Mouse (Mus musculus) layer of hippocampus, adult 2 months (tissue): ENCODE data around the gene Adh4. TPM values are rescaled to one million over a fixed set of nuclear protein-coding genes. Genes with fewer than 3 reads are reported as not detected.

Experiments
- DNase-seq, 2 experiments: peaks; one replicate each; pipeline ENCODE4 v3.0.0; 2022; ENCODE audit warnings: low spot score in 2 of 2
- H3K27ac ChIP-seq: fragments of 200-600 bp; 2 replicates; pipeline ENCODE4 v1.8.1; 2022
- H3K4me3 ChIP-seq: fragments of 200-600 bp; 2 replicates; pipeline ENCODE4 v1.8.1; 2022; ENCODE audit warnings: mild to moderate bottlenecking
- CTCF ChIP-seq: fragments of 200-600 bp; conservative IDR thresholded peaks from 2 replicates; pipeline ENCODE4 v1.8.1; 2022; ENCODE audit warnings: antibody characterized with exemption, mild to moderate bottlenecking, moderate library complexity
- total RNA-seq, 2 experiments: library from RNA; stranded (reverse); gene quantifications; 2 replicates each; pipeline ENCODE4 v1.2.3; 2021

The Adh4 gene
- total RNA-seq, 2 experiments from 2014 or later, result not detected

DNA sequence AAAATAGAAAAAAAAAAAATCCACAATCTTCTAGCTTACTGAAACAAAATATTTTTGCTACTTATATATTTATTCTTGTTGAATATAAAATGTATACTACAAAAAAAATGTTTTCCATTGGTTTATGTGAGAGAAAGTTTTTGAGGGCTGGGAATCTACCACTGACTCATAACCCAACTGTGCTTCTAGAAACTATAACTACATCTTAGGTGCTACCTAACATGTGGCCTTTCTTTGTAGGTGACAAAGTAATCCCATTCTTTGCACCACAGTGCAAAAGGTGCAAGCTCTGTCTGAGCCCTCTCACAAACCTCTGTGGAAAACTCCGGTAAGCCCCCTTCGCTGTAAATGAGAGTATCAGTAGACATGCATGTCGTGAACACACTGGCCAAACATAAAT, 5.1 kb downstream of the Adh4 start:
- no peak for TF ChIP-seq CTCF
- Histone ChIP-seq H3K4me3 (no peak overlapping the region), H3K27ac (no peak overlapping the region)
- no peak for DNase-seq

DNA sequence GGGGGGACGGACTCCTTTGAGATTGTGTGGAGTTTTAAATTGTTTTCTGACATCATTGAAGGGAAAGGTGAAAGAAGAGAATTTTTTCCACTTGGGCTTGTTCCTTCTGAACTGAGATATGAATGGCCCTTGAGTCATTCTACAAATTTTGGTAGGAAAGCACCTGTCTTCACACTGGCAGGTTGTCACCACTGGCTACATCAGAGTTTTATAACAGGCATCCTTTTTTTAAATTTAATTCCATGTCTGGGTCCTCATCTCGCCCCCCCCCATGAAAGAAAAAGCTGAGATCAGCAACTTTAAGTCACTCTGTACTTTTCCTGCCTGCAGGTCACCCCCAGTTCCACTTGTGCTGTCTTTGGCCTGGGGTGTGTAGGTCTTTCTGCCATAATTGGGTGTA, 8.4 kb downstream of the Adh4 start:
- Histone ChIP-seq H3K27ac (no peak overlapping the region), H3K4me3 (no peak overlapping the region)
- no peak for TF ChIP-seq CTCF
- no peak for DNase-seq

DNA sequence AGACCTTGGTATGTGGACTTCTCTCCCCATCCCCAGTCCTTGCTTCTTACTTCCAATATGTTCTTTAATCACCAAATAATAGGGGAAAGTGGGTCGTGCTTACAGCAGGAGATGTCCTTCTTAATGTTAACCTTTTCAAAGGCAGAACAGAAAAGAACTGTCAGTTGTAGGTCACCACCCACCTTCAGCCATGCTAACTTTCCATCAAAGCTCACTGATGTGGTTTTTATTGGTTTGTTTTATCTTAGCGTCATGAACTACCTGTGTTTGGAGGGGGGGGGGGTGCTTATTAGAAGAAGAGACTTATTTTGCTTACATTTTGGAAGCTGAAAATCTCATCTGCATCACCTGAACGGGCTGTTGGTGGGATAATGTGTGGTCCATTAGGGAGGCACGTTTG, 9.0 kb downstream of the Adh4 start:
- Histone ChIP-seq H3K27ac (no peak overlapping the region), H3K4me3 (no peak overlapping the region)
- DNase-seq, result no peak
- TF ChIP-seq CTCF, result no peak

DNA sequence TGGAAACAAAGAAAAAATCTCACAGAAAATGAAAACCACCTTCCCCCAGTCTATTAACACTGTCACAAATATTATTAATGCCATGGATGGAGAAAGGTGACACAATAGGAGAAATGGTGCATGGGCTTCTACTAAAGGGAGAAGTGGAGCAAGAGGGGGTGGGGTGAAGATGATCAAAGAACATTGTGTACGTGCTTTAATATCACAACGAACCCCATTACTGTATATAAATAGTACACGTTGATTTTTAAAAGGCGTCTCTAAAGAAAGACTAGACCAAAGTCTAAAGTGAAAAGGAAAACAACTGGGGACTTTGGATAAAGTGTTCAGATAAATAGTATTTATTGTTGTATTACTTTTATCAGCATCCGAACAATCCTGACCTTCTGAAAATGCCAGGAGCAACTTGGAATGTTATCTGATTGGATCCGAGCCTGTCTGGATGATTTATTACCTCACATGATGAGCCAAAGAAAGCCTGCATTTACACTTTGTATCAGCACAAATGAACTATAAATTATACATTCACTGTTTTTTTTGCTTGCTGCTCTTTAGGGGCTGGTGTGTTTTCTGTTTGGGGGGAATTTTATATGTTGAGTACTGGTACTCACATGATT, 15.2 kb downstream of the Adh4 start:
- no peak for DNase-seq
- no peak for TF ChIP-seq CTCF
- H3K4me3 ChIP-seq, result no peak overlapping the region

DNA sequence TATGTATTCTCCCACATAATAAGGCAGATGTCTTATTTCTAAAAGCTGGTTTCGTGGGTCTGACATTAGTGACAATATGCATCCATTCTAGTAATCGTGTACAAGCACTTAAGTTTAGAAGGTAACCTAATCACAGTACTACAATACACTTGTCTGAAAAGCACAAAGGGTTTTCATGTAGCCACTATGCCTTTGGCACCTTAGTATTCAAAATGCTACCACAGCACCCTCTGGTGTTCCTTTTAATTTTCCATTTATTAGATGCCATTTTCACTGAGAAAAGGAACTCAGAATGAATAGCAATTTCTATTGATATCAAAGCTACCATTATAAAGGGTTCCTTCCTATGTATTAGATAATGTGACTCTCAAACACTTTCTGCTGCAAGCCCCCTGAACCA, 16.6 kb downstream of the Adh4 start:
- TF ChIP-seq CTCF, result peak; percentile 81
- peak in 1 of 2 experiments; percentile 39 for DNase-seq
- H3K4me3 ChIP-seq, result no peak overlapping the region

More for the DNA sequence above, 15.2 kb downstream of the Adh4 start:
- no peak overlapping the region for H3K27ac ChIP-seq

DNA sequence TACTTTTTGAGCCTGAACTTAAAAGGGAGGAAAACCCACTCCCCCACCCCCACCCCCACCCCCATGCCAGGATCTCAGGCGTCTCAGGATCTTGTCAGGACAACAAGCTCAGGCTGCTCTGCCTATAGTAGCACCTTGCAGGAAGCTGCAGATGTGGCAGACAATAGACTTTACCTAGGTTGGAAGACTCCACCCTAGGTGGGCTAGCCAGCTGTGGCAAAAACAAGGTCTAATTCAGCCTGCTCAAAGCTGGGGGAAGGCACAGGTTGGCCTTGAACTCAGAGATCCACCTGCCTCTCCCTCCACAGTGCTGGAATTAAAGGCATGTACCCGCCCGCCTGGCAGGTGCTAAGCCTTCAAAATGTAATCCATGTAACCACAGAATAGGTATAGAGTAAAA, 23.4 kb downstream of the Adh4 start:
- no peak for DNase-seq
- Histone ChIP-seq H3K4me3 (no peak overlapping the region), H3K27ac (no peak overlapping the region)
- no peak for TF ChIP-seq CTCF

More for the DNA sequence above, 16.6 kb downstream of the Adh4 start:
- no peak overlapping the region for H3K27ac ChIP-seq

DNA sequence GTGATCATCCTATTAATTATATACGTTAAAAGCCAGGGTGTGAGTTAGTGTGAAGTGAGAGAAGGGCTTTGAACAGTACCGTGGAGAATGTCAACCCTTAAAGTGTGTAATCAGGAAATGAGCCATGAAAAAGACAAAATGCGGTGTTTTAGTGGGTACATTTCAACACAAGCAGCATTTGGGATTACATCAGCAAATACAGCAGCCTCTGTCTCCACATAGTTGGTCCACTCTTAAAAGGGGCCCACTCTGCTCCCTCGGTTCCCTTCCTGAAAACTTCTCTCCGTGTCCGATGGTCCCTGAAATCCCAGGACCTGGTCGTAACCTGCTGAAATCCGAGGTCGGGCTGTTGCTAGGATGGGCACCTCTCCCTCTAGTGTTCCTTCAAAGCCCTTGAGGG, 26.9 kb downstream of the Adh4 start:
- peak overlapping the region; percentile 66 for H3K4me3 ChIP-seq
- H3K27ac ChIP-seq, result peak overlapping the region; percentile 74
- TF ChIP-seq CTCF, result peak; percentile 20; the same call in 1 of the 2 replicates
- DNase-seq, result no peak

DNA sequence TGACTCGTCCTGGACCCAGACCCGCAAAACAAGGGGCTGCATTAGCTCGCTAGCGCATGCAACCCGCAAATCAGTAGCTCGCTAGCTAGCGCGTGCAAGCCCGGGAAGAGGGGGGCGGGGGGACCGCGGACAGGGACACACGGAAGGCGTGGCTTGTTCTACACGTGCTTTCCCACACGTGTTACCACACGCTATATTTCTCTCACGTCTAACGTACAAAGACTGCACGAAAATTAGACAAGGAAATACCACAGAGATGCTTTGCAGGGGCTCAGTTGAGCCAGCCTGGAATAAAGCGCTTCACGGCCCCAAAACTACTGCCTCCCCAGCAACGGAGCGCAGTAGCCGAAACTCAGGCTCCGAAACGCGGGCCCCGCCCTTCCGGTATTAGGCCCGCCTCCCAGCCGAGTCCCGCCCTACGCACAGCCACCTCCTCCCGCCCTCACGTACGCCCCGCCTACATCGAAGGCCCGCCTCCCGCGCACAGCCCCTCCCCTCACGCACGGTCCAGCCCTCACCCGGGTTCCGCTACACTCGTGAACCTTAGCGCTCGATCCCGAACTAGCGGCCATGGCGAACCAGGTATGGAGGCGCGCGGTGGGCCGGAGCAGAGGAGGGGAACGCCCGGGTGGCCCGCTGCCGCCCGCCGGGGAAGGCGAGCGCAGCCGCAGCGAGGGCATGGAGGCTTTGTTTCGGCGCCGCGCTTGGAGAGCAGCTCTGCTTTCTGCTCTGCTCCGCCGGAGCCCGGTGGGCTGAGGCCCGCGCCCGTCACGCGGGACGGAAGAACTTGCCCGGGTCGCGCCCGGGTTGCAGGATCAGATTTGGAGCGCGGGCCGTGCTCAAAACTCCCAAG, 27.6 kb downstream of the Adh4 start, which contains the start of gene Adh5:
Gene Adh5 (plus strand): TSS at position 482 of the 853 bp plus-strand sequence.
- DNase-seq, result peak; percentile 92 to 93
- peak within 1 kb of the TSS; percentile 90 for H3K27ac ChIP-seq
- no peak for TF ChIP-seq CTCF
- H3K4me3 ChIP-seq, result peak within 1 kb of the TSS; percentile 66

DNA sequence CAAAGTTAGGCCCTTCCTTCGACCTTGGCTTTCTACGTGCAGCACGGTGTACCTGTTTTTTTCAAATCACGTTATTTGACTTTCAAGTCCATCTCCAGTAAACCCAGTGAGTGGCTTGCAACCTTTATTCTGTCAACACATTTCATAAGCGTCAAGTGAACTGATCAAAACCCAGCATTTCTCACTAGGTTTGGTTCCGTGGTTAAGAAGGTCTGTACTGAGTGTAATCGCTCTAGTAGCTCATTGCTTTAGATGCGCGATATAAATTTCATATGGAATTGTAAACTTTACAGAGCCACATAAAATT, 28.2 kb downstream of the Adh4 start:
- Histone ChIP-seq H3K27ac (peak overlapping the region; percentile 90), H3K4me3 (peak overlapping the region; percentile 66)
- no peak for TF ChIP-seq CTCF
- no peak for DNase-seq

DNA sequence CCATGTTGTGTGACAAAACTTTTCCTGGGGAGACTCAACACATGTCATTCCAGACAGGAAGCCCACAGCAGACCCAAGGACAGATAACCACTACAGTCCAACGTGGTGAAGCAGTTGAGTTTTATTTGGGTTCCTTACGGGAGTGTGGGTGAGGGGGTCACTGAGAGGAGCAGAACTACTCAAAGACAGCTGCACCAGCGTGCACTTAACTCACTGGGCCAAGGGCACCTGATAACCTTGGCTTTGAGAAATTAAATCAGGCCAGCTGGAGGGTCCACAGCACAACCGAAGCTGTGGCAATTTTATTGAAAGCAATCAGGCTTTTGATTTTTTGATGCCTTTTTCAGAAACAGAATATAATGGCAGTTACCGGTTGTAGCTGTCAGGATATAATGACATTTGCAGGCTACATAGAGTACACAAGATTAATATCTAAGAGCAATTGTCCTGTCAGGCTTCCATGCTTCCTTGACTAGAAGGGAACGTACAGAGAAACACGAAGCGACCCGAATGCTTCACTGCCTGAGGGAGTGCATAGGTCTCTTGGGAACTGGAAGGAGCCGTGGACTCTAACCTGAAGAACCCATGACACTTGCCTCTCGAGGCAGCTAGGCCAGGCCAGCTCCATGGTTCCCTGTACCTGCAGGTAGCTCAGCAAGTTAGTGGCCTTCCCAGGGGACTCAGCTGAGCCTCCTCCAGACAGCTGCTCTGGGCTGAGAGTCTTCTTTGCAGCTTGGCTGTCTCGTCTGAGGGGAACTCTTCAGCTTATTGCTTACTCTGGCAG, 33.0 kb downstream of the Adh4 start:
- TF ChIP-seq CTCF, result no peak
- DNase-seq, result no peak
- Histone ChIP-seq H3K27ac (no peak overlapping the region), H3K4me3 (no peak overlapping the region)

DNA sequence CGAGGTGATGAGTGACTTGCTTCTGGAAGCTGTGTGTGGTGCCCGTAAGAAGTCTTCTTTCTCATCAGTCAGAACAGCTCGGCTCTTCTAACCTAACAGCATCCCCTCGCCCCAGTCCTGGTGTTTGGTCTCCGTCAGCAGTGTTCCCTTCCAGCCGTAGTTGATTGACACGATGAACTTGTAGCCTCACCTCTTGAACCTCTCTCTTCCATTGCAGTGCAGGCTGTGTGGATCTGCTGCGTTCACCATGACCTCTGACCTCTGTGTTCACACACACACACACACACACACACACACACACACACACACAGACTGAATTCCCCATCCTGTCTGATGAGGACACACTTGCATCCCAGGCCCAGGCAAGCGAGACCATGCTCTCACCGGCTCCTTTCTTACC, 36.9 kb downstream of the Adh4 start:
- Histone ChIP-seq H3K4me3 (no peak overlapping the region), H3K27ac (no peak overlapping the region)
- no peak for DNase-seq
- TF ChIP-seq CTCF, result no peak

DNA sequence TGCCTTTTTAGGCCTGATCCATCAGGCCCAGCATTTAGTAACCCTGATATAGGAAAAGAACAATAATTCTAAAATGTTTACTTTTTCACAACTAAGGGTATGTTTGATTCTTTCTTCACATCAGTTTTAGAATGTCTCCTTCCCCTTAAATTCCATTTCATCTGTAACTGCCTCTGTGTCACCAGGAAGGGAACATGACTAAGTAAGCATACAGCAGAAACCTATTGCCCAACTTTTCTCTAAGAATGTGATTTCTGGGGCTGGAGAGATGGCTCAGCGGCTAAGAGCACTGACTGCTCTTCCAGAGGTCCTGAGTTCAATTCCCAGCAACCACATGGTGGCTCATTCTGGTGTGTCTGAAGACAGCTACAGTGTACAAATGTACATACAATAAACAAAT, 39.0 kb downstream of the Adh4 start:
- H3K27ac ChIP-seq, result no peak overlapping the region

DNA sequence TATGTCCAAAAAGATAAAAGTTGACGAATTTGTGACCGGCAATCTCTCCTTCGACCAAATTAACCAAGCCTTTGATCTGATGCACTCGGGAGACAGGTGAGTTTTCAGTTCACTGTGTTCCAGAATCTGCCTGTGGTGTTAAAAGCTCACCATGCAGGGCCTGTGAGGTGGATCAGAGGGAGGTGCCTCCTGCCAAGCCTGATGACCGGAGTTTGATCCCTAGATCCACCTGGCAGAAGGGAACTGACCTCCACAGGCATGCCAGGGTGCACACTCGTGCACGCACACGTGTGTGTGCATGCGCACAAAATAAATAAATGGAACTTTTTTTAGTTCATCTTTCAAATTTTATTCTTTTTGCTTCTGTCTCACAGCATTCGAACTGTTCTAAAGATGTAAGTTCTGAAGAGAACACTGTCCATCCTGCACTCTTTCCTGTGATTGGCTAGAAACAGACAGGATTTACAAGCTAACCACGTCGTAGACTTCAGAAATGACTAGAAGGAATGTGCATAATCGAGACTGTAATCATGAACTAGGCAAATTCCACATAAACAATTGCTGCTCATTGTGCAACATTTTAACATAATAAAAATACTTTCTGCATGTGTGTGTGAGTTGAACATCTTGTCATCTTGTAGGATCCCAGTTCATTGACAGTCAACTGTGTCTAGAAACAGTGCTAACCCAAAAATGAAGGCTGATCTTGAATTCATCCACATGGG, 39.6 kb downstream of the Adh4 start:
- H3K27ac ChIP-seq, result no peak overlapping the region
- H3K4me3 ChIP-seq, result no peak overlapping the region
- no peak for DNase-seq
- no peak for TF ChIP-seq CTCF

More for the DNA sequence above, 39.0 kb downstream of the Adh4 start:
- no peak for TF ChIP-seq CTCF
- no peak for DNase-seq
- no peak overlapping the region for H3K4me3 ChIP-seq
